Mouse (Mus musculus) v-Abl transformed pro-B cells (cell line): ENCODE measurements around the gene Zfp955a.
"Not testable (repeated sequence)": the region's sequence is repeated elsewhere in the genome, so short reads cannot be mapped to it uniquely, and the experiment has no call there.

Experiments
- in situ Hi-C, 2 experiments: fragments of 400-800 bp; cut with MboI; formaldehyde crosslinking; loops; one replicate each; pipeline ENCODE4 v1.15.1; 2025; ENCODE audit not compliant: unreplicated experiment in 2 of 2

The Zfp955a gene

GRCm38 (mm10) chr17:33254530-33255318, at the start of gene Zfp955a:
TSS of gene Zfp955a (minus strand) at chr17:33255145.
- in situ Hi-C loops: not testable (repeated sequence)

DNA sequence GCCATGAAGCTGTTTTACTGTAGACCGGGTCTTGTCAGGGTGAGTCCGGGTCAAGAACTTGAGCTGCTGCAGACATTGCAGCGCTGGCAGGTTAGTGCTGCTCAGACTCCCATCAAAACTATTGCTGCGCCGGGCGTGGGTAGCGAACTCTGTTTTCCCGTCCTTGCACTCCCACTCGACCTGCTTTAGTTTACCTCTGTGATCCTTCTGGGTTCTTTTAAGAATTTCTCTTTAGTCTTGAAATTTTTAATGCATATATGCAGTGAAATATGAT, 34.9 kb upstream of the Zfp955a start:
- in situ Hi-C loops: not testable (repeated sequence)

DNA sequence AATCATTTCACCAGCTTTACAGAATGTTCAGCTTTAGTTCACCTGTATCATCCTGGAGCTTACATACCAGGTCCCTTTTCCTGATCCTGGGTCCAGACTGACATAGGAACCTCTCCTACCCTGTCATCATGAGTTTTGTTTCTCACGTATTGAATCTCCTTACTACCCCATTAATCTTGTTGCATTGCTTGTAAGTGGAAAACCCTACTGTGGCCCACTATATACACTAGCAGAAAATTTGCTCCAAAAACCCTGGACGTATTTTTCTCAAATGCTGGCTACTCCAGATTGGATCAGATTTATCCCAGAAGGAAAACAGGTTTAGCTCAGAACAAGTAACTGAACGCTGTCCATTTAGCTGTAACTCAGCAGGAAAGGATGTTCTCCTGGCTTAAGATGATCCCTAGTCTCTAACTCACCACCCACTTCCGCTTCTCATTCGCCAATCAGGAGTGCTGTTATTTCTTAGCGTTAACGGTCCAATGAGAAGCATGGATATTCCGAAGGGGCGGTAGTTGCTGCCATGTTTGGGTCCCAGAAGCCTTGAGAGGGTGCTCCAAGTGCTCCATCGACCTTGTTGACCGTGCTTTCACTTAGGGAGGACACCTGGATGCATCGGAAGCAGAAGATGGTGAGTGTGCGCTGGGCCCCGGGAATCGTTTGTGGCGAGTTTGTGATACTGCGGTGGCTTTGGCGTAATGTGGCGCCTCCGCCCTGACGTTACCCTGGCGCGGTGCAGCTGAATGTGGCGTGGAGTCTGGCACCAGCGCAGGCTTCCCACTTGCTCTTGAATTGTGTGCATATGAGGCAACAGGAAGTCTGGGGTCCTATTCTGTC, 34.3 kb upstream of the Zfp955a start, which contains the start of gene Zfp955b:
TSS of gene Zfp955b (plus strand) at position 506 of the 837 bp plus-strand sequence.
- in situ Hi-C loops: not testable (repeated sequence)

- in situ Hi-C loops: no loop called here
Observed at GRCm38 (mm10) chr17:33268907-33269306, 14.0 kb upstream of the Zfp955a start.

DNA sequence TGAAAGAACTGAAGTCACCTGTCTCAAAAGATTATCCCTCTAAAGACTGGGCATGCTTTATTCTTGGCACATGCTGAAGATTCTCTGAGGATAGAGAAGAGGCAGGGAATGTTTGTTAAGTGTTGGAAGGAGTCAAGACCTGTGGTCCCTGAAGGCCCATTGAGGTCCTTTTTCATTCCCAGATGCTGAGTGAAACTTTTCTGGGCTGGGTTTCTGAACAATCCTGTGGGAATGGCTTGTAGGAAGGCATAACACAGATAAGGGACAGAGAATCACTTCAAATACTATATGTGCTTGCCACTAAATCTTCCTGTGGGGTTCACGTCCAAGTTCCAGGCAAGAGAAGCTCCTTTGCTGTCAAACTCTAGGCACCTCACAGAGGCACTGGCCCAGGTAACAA, 9.4 kb upstream of the Zfp955a start, which contains the start of gene Olfr63:
TSS of gene Olfr63 (plus strand) at position 301 of the 400 bp plus-strand sequence.
- in situ Hi-C loops: no loop called here

GRCm38 (mm10) chr17:33255319-33255657, 343 bp upstream of the Zfp955a start:
- in situ Hi-C loops: not testable (repeated sequence)

GRCm38 (mm10) chr17:33236646-33237045, 18.3 kb downstream of the Zfp955a start:
- in situ Hi-C loops: not testable (repeated sequence)

DNA sequence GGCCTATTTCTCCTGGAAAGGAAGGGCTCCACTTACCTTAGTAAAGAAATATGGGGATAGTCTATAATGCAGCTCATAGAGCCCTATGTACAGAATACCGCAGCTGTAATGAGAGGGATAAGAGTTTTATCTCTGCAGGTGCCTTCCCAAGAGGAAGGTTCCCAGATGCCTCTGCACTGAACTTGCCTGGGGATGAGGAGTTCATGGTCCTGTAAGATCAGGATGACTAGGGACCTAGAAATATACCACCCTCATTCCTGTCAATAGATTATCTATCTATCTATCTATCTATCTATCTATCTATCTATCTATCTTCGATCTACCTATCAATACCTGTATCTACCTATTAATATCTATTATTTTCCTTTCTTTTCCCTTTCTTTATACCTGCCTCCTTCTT, 33.4 kb downstream of the Zfp955a start, which contains the start of gene Olfr1564:
TSS of gene Olfr1564 (minus strand) at position 101 of the 400 bp plus-strand sequence.
- in situ Hi-C loops: no loop called here

DNA sequence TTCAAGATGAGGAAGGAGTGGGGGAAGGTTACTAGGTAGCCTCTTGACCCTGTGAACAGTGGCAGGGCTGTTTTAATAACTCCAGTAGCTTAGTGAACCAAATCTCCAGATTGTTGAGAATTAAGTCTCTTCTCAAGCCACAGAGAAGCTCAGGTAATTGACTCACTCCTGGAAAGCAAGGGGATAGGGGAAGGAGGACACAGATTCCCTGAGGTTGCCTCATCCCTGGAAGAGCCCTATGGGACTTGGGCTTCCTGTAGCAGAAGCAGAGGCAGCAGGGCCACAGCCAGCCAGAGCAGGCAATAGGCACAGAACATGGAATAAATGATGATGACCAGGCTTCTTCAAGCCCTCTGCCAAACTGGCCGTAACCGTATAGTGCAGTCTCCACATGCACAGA, 63.9 kb downstream of the Zfp955a start, which contains the start of gene Olfr239:
TSS of gene Olfr239 (plus strand) at position 301 of the 400 bp plus-strand sequence.
- in situ Hi-C loops: not testable (repeated sequence)
